Mouse (Mus musculus) heart, embryonic 13.5 days (tissue): ENCODE data around the gene Fars2. TPM values are rescaled to one million over a fixed set of nuclear protein-coding genes. Genes with fewer than 3 reads are reported as not detected.

Experiments
- ATAC-seq: fragments of 200-750 bp; cut with Nextera tagmentation; 2 replicates; pipeline ENCODE4 v1.8.0; 2017; ENCODE audit warnings: moderate TSS enrichment; ENCODE audit not compliant: insufficient number of reproducible peaks, low FRiP score, low TSS enrichment; ENCODE audit errors: extremely low read depth
- H3K27ac ChIP-seq: fragments of 300-500 bp; sonication (generic); replicated peaks from 2 replicates; pipeline ENCODE4 v1.5.1; 2015; ENCODE audit warnings: moderate library complexity, mild to moderate bottlenecking, inconsistent platforms
- H3K27me3 ChIP-seq: fragments of 300-500 bp; sonication (generic); replicated peaks from 2 replicates; pipeline ENCODE4 v1.6.1; 2015; ENCODE audit warnings: mild to moderate bottlenecking, inconsistent platforms
- H3K36me3 ChIP-seq: fragments of 300-500 bp; sonication (generic); 2 replicates; pipeline ENCODE4 v1.6.1; 2015; ENCODE audit warnings: mild to moderate bottlenecking, inconsistent platforms
- H3K4me1 ChIP-seq: fragments of 300-500 bp; sonication (generic); 2 replicates; pipeline ENCODE4 v1.6.1; 2015; ENCODE audit warnings: inconsistent platforms
- H3K4me2 ChIP-seq: fragments of 300-500 bp; sonication (generic); 2 replicates; pipeline ENCODE4 v1.6.1; 2015; ENCODE audit warnings: inconsistent platforms, mild to moderate bottlenecking, moderate library complexity
- H3K4me3 ChIP-seq: fragments of 300-500 bp; sonication (generic); 2 replicates; pipeline ENCODE4 v1.5.1; 2015; ENCODE audit warnings: moderate library complexity, mild to moderate bottlenecking, inconsistent platforms
- H3K9ac ChIP-seq: fragments of 300-500 bp; sonication (generic); 2 replicates; pipeline ENCODE4 v1.6.1; 2015; ENCODE audit warnings: inconsistent platforms, mild to moderate bottlenecking, moderate library complexity
- H3K9me3 ChIP-seq: fragments of 300-500 bp; sonication (generic); 2 replicates; pipeline ENCODE4 v1.6.1; 2016; ENCODE audit warnings: inconsistent platforms
- WGBS: fragments of 180-500 bp; shearing (Covaris S2); methylation state at CpG from one replicate; pipeline ENCODE4 v1.1.7; 2015; ENCODE audit warnings: mixed read lengths; 5-methylcytosine and 5-hydroxymethylcytosine counted together
- polyA plus RNA-seq: library from polyadenylated mRNA; unstranded; fragments of >200 nt; fragmentation: Nextera tagmentation; extraction: Ambion mirVana; gene quantifications from 2 replicates; pipeline ENCODE4 v1.2.1, GENCODE M21; 2015

Fars2 gene
- polyA plus RNA-seq, 1 experiment from 2014 or later, result 54.3 TPM

DNA sequence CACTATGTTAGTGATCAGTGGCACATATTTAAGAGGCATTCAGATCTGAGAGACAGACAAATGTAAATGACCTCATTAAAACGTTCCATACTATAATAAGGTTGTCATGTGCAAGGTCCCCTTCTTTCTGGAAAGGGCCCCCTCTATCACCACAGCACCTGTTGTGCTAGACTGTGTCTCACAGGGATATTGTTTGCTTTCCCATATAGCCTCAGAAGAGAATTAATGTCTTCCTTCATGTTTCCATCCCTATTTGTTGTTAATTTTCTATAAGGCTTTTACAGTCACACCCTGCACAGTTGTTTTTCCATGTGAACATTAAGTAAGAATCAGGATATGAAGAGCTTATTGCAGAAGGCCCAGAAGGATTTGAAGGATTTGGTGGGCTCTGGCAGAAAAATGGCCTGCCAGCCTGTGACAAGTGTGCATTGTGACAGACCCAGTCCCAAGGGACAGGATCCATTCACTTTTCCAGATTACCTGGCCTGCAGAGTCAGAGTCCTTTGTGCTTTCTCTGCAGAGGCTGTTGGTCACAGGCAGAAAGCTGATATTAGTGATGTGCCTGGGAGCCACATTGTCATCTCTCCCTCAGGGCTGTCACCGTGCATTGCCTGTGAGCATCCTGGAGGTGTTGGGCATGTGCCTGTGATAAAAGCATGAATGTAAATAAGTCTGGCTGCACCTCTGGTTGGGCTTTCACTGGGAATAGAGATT lies 352.4 kb downstream of the Fars2 start:
- no peak overlapping the region for H3K4me3 ChIP-seq
- no peak for ATAC-seq
- no peak overlapping the region for H3K9ac ChIP-seq
- no peaks in the 10 kb centered on the region for H3K36me3 ChIP-seq
- no peak overlapping the region for H3K27ac ChIP-seq
- no peaks in the 10 kb centered on the region for H3K9me3 ChIP-seq
- no peaks in the 10 kb centered on the region for H3K27me3 ChIP-seq
- peaks cover 10% of the 10 kb centered on the region; the same call in 1 of the 2 replicates for H3K4me1 ChIP-seq
- 61% methylated on average over 2 of the region's 2 CpGs for WGBS
- no peak overlapping the region for H3K4me2 ChIP-seq

GRCm38 (mm10) chr13:36477648-36478047 lies 360.4 kb downstream of the Fars2 start:
- WGBS, result 31% methylated on average over 5 of the region's 5 CpGs
- no peak overlapping the region for H3K9ac ChIP-seq
- no peaks in the 10 kb centered on the region for H3K9me3 ChIP-seq
- no peaks in the 10 kb centered on the region for H3K27me3 ChIP-seq
- H3K4me2 ChIP-seq, result no peak overlapping the region
- peaks cover 15% of the 10 kb centered on the region for H3K4me1 ChIP-seq
- no peak overlapping the region for H3K4me3 ChIP-seq
- ATAC-seq, result no peak
- H3K27ac ChIP-seq, result no peak overlapping the region
- H3K36me3 ChIP-seq, result no peaks in the 10 kb centered on the region

GRCm38 (mm10) chr13:36478243-36478642 lies 361.0 kb downstream of the Fars2 start:
- no peak for ATAC-seq

GRCm38 (mm10) chr13:36480101-36480500 lies 362.9 kb downstream of the Fars2 start:
- H3K27me3 ChIP-seq, result no peaks in the 10 kb centered on the region

More at GRCm38 (mm10) chr13:36478243-36478642, 361.0 kb downstream of the Fars2 start:
- Histone ChIP-seq H3K36me3 (no peaks in the 10 kb centered on the region), H3K4me3 (no peak overlapping the region), H3K9me3 (no peaks in the 10 kb centered on the region), H3K4me2 (no peak overlapping the region), H3K4me1 (peaks cover 11% of the 10 kb centered on the region), H3K9ac (no peak overlapping the region), H3K27me3 (no peaks in the 10 kb centered on the region), H3K27ac (no peak overlapping the region)
- WGBS, result 79% methylated on average over 3 of the region's 3 CpGs

DNA sequence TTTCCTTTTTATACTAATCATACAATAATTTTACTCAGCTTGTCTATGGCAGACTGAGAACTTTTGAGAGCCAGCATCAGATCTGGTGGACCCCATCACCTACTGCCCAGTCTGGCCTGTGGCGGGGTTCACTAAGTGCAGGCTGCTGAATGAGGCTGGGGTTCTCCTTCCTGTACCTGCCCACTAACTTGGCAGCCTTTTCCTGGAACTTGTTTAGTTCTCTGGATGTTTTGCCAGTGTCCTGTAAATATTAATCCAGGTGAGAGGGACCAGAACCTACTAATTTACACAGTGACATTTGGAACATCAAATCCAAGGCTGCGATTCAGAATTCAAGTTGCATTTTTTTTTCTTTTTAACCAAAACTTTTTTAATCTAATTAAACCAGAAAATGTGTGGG lies 367.2 kb downstream of the Fars2 start:
- Histone ChIP-seq H3K36me3 (no peaks in the 10 kb centered on the region), H3K4me1 (peaks cover 4% of the 10 kb centered on the region), H3K27me3 (no peaks in the 10 kb centered on the region), H3K9ac (no peak overlapping the region), H3K27ac (no peak overlapping the region), H3K4me2 (no peak overlapping the region), H3K4me3 (no peak overlapping the region), H3K9me3 (no peaks in the 10 kb centered on the region)
- WGBS, result 90% methylated on average over 2 of the region's 2 CpGs
- no peak for ATAC-seq

More at GRCm38 (mm10) chr13:36480101-36480500, 362.9 kb downstream of the Fars2 start:
- H3K4me1 ChIP-seq, result peaks cover 11% of the 10 kb centered on the region
- no peak overlapping the region for H3K27ac ChIP-seq
- H3K4me2 ChIP-seq, result no peak overlapping the region
- 75% methylated on average over 2 of the region's 2 CpGs for WGBS
- no peaks in the 10 kb centered on the region for H3K36me3 ChIP-seq
- no peak overlapping the region for H3K9ac ChIP-seq
- no peak overlapping the region for H3K4me3 ChIP-seq
- no peak for ATAC-seq
- H3K9me3 ChIP-seq, result no peaks in the 10 kb centered on the region

DNA sequence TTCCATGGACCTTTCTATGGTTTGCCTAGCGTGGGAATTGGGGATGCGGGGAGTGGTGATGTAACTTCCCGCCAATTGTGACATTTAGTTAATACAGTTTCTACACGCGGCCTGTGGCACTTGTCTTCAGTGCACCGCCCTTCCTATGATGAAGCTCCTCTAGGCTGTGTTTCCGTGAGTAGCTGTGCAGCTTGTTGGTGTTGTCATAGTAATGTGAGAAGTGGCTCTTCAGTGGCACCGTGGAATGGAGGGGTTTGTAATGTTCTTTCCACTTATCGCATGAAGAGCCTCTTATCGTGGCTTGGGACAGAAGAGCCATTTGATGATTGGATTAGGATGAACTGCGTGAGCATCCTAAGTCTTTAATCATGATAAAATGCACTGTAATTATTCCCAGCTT lies 369.5 kb downstream of the Fars2 start:
- H3K36me3 ChIP-seq, result no peaks in the 10 kb centered on the region
- peaks cover 20% of the 10 kb centered on the region for H3K4me1 ChIP-seq
- H3K4me3 ChIP-seq, result no peak overlapping the region
- H3K9ac ChIP-seq, result no peak overlapping the region
- no peak for ATAC-seq
- no peak overlapping the region for H3K4me2 ChIP-seq
- H3K27me3 ChIP-seq, result no peaks in the 10 kb centered on the region
- no peak overlapping the region for H3K27ac ChIP-seq
- 83% methylated on average over 11 of the region's 11 CpGs for whole genome bisulfite sequencing
- no peaks in the 10 kb centered on the region for H3K9me3 ChIP-seq

DNA sequence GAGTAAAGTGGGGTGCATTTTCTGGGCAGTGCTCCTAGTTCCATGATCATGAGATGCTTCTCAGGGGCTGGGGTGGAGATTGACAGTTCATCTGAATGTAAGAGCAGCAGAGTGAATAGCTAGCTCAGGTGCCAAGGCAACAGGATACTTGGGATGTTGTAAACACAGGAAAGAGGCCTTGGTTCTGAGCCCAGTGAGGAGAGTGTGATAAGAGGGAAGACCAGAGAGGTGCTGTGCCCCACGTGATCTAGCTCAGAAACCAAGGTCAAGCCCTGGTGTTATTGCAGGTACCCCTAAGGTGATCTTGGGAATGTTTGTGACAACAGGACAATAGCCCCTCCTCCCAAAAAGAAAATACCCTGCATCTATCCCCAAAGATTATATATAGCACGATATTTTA lies 372.2 kb downstream of the Fars2 start:
- Histone ChIP-seq H3K27ac (no peak overlapping the region), H3K9me3 (no peaks in the 10 kb centered on the region), H3K27me3 (no peaks in the 10 kb centered on the region), H3K36me3 (no peaks in the 10 kb centered on the region), H3K4me1 (peaks cover 20% of the 10 kb centered on the region), H3K4me2 (no peak overlapping the region), H3K4me3 (no peak overlapping the region), H3K9ac (no peak overlapping the region)
- WGBS, result 59% methylated on average over 2 of the region's 2 CpGs
- ATAC-seq, result no peak

DNA sequence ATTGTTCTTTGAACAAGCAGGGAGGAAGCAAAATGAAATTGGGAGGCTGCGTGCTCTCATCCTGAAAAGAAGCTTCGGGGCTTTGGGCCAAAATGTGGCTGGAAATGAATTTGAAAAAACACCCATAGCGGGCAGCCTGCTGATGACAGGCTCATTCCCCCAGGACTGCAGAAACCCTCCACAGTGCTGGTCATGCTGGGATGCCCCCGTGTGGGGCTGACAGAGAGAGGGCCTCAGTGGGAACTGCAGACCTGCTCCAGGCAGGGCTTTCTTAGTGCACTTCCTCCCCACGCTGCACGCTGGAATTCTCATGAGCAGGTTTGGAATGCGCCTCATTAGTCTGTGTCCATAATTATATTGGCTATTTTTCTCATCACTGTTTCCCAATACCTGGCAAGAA lies 373.4 kb downstream of the Fars2 start:
- Histone ChIP-seq H3K36me3 (no peaks in the 10 kb centered on the region; the same call in 1 of the 2 replicates), H3K4me2 (no peak overlapping the region), H3K9ac (no peak overlapping the region), H3K4me3 (no peak overlapping the region), H3K4me1 (peaks cover 20% of the 10 kb centered on the region), H3K27ac (no peak overlapping the region), H3K27me3 (no peaks in the 10 kb centered on the region), H3K9me3 (no peaks in the 10 kb centered on the region)
- ATAC-seq, result no peak
- 54% methylated on average over 7 of the region's 7 CpGs for WGBS

DNA sequence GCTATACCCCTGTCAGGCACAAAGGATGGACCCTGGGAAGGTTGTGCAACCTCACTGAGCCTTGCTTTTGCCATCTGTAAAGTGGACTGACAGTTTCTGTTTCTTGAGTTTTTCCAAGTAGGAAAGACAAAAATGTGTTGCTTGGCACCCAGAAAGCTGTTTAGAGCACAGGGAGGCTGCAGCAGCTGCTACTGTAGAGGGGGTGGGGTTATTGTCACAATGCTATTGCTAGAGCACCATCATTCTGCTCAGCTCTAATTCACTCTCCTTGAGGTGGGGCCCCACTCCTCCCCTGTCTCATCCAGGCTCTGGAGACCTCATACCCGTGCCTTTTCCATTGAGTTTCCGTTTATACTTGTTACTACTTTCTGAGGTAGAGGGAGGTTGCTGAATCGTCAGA lies 375.2 kb downstream of the Fars2 start:
- Histone ChIP-seq H3K27ac (no peak overlapping the region), H3K9me3 (no peaks in the 10 kb centered on the region), H3K4me1 (peaks cover 20% of the 10 kb centered on the region), H3K4me3 (no peak overlapping the region), H3K36me3 (peaks cover 4% of the 10 kb centered on the region; the same call in 1 of the 2 replicates), H3K9ac (no peak overlapping the region), H3K27me3 (no peaks in the 10 kb centered on the region), H3K4me2 (no peak overlapping the region)
- WGBS, result 67% methylated on average over 3 of the region's 3 CpGs
- no peak for ATAC-seq

GRCm38 (mm10) chr13:36493294-36493693 lies 376.1 kb downstream of the Fars2 start:
- no peak overlapping the region for H3K9ac ChIP-seq
- H3K27ac ChIP-seq, result no peak overlapping the region
- peaks cover 4% of the 10 kb centered on the region; the same call in 1 of the 2 replicates for H3K36me3 ChIP-seq
- H3K4me3 ChIP-seq, result no peak overlapping the region
- H3K4me1 ChIP-seq, result peaks cover 20% of the 10 kb centered on the region
- no peak for ATAC-seq
- H3K4me2 ChIP-seq, result no peak overlapping the region
- 58% methylated on average over 2 of the region's 2 CpGs for WGBS
- H3K9me3 ChIP-seq, result no peaks in the 10 kb centered on the region
- no peaks in the 10 kb centered on the region for H3K27me3 ChIP-seq

GRCm38 (mm10) chr13:36493762-36494161 lies 376.6 kb downstream of the Fars2 start:
- Histone ChIP-seq H3K36me3 (peaks cover 4% of the 10 kb centered on the region; the same call in 1 of the 2 replicates), H3K4me2 (no peak overlapping the region), H3K27me3 (no peaks in the 10 kb centered on the region), H3K4me1 (peaks cover 20% of the 10 kb centered on the region), H3K4me3 (no peak overlapping the region), H3K27ac (no peak overlapping the region), H3K9me3 (no peaks in the 10 kb centered on the region), H3K9ac (no peak overlapping the region)
- ATAC-seq, result no peak
- WGBS, result 81% methylated on average over 7 of the region's 7 CpGs

- Histone ChIP-seq H3K27ac (no peak overlapping the region), H3K36me3 (peaks cover 4% of the 10 kb centered on the region; the same call in 1 of the 2 replicates), H3K4me1 (0 out of 2 replicates have a peak, but pooled peaks cover 4% of the 10 kb centered on the region), H3K4me3 (no peak overlapping the region), H3K27me3 (no peaks in the 10 kb centered on the region), H3K9me3 (no peaks in the 10 kb centered on the region), H3K9ac (no peak overlapping the region), H3K4me2 (no peak overlapping the region)
- no peak for ATAC-seq
- whole genome bisulfite sequencing, result 77% methylated on average over 2 of the region's 2 CpGs
Measured at GRCm38 (mm10) chr13:36495980-36496379, 378.8 kb downstream of the Fars2 start.
